In the genomic region with DNA sequence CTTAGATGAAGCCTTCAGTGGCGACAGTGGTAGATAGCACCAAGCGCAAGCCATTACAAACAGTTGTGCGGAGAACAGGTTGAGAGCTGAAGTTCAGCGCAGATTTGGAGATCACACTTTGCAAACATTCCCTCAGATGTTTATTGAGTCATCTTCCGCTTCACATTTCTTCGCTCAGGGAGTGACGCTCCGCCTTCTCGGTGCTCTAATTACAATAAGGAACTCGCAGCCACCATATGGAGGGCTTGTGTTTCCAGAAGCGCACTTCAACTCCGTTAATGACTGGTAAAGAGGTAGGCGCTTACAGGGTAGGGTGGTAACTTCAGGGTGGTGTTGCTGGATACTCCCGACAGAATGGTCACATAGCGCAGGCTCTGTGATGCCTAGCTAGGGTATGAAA, we compare ENCODE assay signal across 17 mouse cellular contexts. TPM values are rescaled to one million over a fixed set of nuclear protein-coding genes. Genes with fewer than 3 reads are reported as not detected.
A peak's percentile ranks its signal among the peaks of the same experiment; 100 is the strongest.
DNase-seq lines count a peak whose midpoint lies in the region.
"Had no signal": no experiment of that assay in that cellular context is flagged by ENCODE, and none has a peak within 500 bp of the region (broad histone marks: within the 10 kb centered on the region; RNA-seq: fewer than 3 reads in every experiment).

No protein-coding gene starts in this region.

- peak; percentile 26 to 67 for DNase-seq in frontal cortex, adult 2 months (ENCODE audit: extremely low spot score in 1 of 2, low spot score in 1 of 2)
- DNase-seq in frontal cortex, postnatal 10 days (ENCODE audit: low spot score in 2 of 2), result no peak
- DNase-seq in layer of hippocampus, adult 8-10 months (ENCODE audit: low spot score in 2 of 2), result peak; percentile 41 to 42
- no peak for DNase-seq in layer of hippocampus, postnatal 25 days (ENCODE audit: extremely low spot score in 1 of 2, low spot score in 1 of 2)
- peak; percentile 54 to 55 for DNase-seq in right cerebral cortex, adult 2 months (ENCODE audit: low spot score in 2 of 2)
- DNase-seq in right cerebral cortex, postnatal 4 days, result no peak
- DNase-seq in spleen, postnatal 4 days (ENCODE audit: low spot score in 2 of 2), result no peak
- DNase-seq: adrenal gland, postnatal 36 days; B cell, adult 2 months; cerebellum, adult 11 months; cerebellum, postnatal 14 days; gastrocnemius, postnatal 10 days; heart, postnatal 4 days; kidney, adult 8-10 months; kidney, postnatal 10 days; liver, postnatal 0 days; thymus, postnatal 36 days had no signal

RNA-seq across cellular contexts. Expression of a gene that starts 52.0 kb away (rescaled TPM):
- 7.4 and 8.3 TPM in 2 replicates for polyA plus RNA-seq in frontal cortex, adult 2 months (2012; rRNA removed)
- 10 to 100 TPM in 1 of 4 experiments, 1 to 10 TPM in 3; 2.6 to 13.0 (median 5.8) TPM for total RNA-seq in layer of hippocampus, adult 8-10 months (2022)
- total RNA-seq in layer of hippocampus, postnatal 25 days (2021), result 1 to 10 TPM; 6.6 to 7.2 TPM

Comparison
In these comparisons a context has a peak if more than half of its experiments do, and no peak if none do; other contexts are left out.
1. DNase-seq: peak in frontal cortex, adult 2 months (2 of 2), layer of hippocampus, adult 8-10 months (2 of 2) and right cerebral cortex, adult 2 months (2 of 2); none in frontal cortex, postnatal 10 days (0 of 2), layer of hippocampus, postnatal 25 days (0 of 2), right cerebral cortex, postnatal 4 days (single experiment) and spleen, postnatal 4 days (0 of 2).